Mouse (Mus musculus): Measurements from ENCODE around the gene Mrpl37. TPM values are rescaled to one million over a fixed set of nuclear protein-coding genes. Genes with fewer than 3 reads are reported as not detected.
"Not testable (repeated sequence)": the region's sequence is repeated elsewhere in the genome, so short reads cannot be mapped to it uniquely, and the experiment has no call there.

Gene Mrpl37
- polyA plus RNA-seq (2012; ENCODE audit: insufficient read depth, low replicate concordance): 17.7 and 23.7 TPM in 2 replicates

GRCm38 (mm10) chr4:107066252-107067124, at the start of gene Mrpl37, which contains the start of gene Cyb5rl:
Gene Mrpl37, minus strand, starts transcription at chr4:107066868.
Gene Cyb5rl, plus strand, starts transcription at chr4:107066988.
- TF ChIP-seq GATA1 (IDR thresholded peaks at IDR 0.05; ENCODE audit: borderline replicate concordance, low read length) (no peak), FLI1 (IDR thresholded peaks at IDR 0.05; ENCODE audit: low read length) (no peak)

DNA sequence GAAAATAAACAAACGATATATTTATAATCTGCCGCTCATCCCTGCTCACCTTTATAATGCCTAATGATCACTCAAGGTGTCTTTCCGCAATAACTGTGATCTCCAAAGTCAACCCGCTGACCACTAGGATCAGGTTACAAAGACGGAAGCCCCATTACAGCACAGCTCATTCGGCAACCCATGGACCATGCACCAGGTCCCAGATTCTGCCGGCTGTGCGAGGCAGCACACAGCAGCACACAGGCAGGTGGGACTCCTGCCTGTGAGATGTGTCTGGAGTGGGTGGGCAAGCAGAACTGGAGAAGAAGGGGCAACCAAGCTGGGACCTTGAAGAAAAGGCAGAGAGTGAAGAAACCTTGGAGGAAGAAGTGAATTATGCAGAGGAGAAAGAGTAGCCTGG, 47.6 kb upstream of the Mrpl37 start:
- Histone ChIP-seq H3K4me3 (replicated peaks) (no peak overlapping the region), H3K27me3 (replicated peaks) (peaks cover 77% of the 10 kb centered on the region), H3K4me1 (no peaks in the 10 kb centered on the region; the same call in 1 of the 2 replicates), H3K9me3 (peaks cover 5% of the 10 kb centered on the region), H3K36me3 (replicated peaks; ENCODE audit: low read length) (no peaks in the 10 kb centered on the region)
- TF ChIP-seq GATA1 (IDR thresholded peaks at IDR 0.05; ENCODE audit: borderline replicate concordance, low read length): no peak
- no peak for TF ChIP-seq FLI1 (IDR thresholded peaks at IDR 0.05; ENCODE audit: low read length)

More at GRCm38 (mm10) chr4:107066252-107067124, at the start of gene Mrpl37, which contains the start of gene Cyb5rl:
- Histone ChIP-seq H3K4me3 (replicated peaks) (peak within 1 kb of the TSS; percentile 98), H3K9me3 (no peaks in the 10 kb centered on the region), H3K4me1 (peaks cover 35% of the 10 kb centered on the region), H3K27me3 (replicated peaks) (peaks cover 17% of the 10 kb centered on the region), H3K36me3 (replicated peaks; ENCODE audit: low read length) (peaks cover 31% of the 10 kb centered on the region)

- H3K4me1 ChIP-seq; H3K36me3 ChIP-seq (replicated peaks; ENCODE audit: low read length); H3K9me3 ChIP-seq; H3K4me3 ChIP-seq (replicated peaks): not testable (repeated sequence)
- peaks cover 78% of the 10 kb centered on the region for H3K27me3 ChIP-seq (replicated peaks)
Measured at GRCm38 (mm10) chr4:107109181-107109580, 42.5 kb upstream of the Mrpl37 start.

- Histone ChIP-seq H3K27me3 (replicated peaks) (peaks cover 77% of the 10 kb centered on the region), H3K9me3 (no peaks in the 10 kb centered on the region), H3K4me3 (replicated peaks) (no peak overlapping the region), H3K4me1 (peaks cover 9% of the 10 kb centered on the region), H3K36me3 (replicated peaks; ENCODE audit: low read length) (no peaks in the 10 kb centered on the region)
- TF ChIP-seq FLI1 (IDR thresholded peaks at IDR 0.05; ENCODE audit: low read length) (no peak), GATA1 (IDR thresholded peaks at IDR 0.05; ENCODE audit: borderline replicate concordance, low read length) (no peak)
Measured at GRCm38 (mm10) chr4:107108291-107108731, 41.6 kb upstream of the Mrpl37 start.

DNA sequence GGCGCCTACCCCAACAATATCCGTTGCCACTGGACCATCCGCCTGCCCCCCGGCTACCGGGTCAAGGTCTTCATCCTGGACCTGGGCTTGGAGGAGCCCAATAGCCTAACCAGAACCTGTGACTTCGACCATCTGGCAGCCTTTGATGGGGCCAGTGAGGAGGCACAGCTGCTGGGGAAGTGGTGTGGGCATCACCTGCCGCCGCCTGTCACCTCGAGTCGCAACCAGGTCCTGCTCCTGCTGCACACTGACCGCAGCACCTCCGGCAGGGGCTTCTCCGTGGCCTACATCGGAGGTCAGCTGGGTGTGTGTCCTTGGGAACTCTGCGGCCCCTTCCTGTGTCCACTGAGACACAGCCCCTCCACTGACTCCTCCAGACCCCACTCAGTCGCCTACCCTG, 40.1 kb upstream of the Mrpl37 start:
- peaks cover 78% of the 10 kb centered on the region for H3K27me3 ChIP-seq (replicated peaks)
- H3K4me3 ChIP-seq (replicated peaks): no peak overlapping the region
- no peaks in the 10 kb centered on the region for H3K9me3 ChIP-seq
- TF ChIP-seq GATA1 (IDR thresholded peaks at IDR 0.05; ENCODE audit: borderline replicate concordance, low read length): no peak
- no peak for TF ChIP-seq FLI1 (IDR thresholded peaks at IDR 0.05; ENCODE audit: low read length)
- peaks cover 9% of the 10 kb centered on the region for H3K4me1 ChIP-seq
- no peaks in the 10 kb centered on the region for H3K36me3 ChIP-seq (replicated peaks; ENCODE audit: low read length)

DNA sequence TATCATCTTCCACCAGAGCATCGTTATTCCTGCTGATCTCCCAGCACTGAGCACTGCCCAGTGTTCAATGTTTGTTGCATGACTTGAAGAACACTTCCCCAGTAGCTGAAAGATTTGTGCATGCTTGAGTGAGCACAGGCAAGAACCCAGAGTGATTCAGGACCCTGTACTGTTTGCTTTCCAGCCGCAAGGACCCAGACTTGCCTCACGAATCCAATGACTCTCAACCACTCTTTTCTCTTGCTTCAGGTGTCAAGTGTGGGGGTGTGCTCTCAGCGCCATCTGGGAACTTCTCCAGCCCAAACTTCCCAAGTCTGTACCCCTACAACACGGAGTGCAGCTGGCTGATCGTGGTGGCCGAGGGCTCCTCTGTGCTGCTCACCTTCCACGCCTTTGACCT, 35.6 kb upstream of the Mrpl37 start:
- Histone ChIP-seq H3K9me3 (no peaks in the 10 kb centered on the region), H3K27me3 (replicated peaks) (peaks cover 50% of the 10 kb centered on the region), H3K4me3 (replicated peaks) (no peak overlapping the region), H3K4me1 (peaks cover 30% of the 10 kb centered on the region), H3K36me3 (replicated peaks; ENCODE audit: low read length) (no peaks in the 10 kb centered on the region)
- no peak for TF ChIP-seq FLI1 (IDR thresholded peaks at IDR 0.05; ENCODE audit: low read length)
- no peak for TF ChIP-seq GATA1 (IDR thresholded peaks at IDR 0.05; ENCODE audit: borderline replicate concordance, low read length)

DNA sequence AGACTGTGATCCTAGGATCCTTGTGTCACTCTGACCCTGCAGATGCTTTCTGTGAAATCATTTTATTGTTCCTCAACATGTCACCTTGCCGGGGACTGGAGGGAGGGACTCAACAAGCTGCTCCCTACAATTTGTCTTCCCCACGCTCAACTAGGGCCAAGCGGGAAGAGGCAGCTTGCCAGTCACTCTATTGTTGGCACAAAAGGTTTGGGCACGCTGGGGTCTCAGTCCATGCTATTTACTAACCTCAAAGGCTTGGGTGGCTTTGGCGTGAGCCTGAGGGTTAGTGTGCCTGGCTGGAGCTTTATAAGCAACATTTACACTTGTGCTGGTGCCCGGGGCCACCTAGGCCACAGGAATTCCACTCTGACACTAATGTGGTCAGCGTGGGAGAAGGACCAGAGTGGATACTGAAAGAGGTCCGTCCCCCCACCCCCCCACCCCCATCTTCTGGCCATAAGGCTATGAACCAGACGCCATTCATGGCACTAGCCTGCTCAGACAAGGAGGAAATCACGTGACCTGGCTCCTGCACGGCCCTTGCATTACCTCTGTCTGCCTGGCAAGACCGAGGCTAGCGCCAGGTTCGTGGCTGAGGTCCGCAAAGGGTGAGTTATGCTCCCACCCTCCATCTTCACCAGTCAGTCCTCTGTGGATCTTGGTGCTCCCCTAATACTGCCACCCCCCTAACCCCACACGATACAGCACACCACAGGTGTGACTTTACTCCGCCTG, 32.3 kb upstream of the Mrpl37 start:
- Histone ChIP-seq H3K9me3 (no peaks in the 10 kb centered on the region), H3K4me3 (replicated peaks) (peak overlapping the region; percentile 18), H3K4me1 (peaks cover 54% of the 10 kb centered on the region), H3K27me3 (replicated peaks) (peaks cover 40% of the 10 kb centered on the region), H3K36me3 (replicated peaks; ENCODE audit: low read length) (no peaks in the 10 kb centered on the region)
- TF ChIP-seq GATA1 (IDR thresholded peaks at IDR 0.05; ENCODE audit: borderline replicate concordance, low read length): no peak

GRCm38 (mm10) chr4:107098375-107098774, 31.7 kb upstream of the Mrpl37 start:
- Histone ChIP-seq H3K4me1 (peaks cover 58% of the 10 kb centered on the region), H3K27me3 (replicated peaks) (peaks cover 46% of the 10 kb centered on the region), H3K4me3 (replicated peaks) (no peak overlapping the region), H3K36me3 (replicated peaks; ENCODE audit: low read length) (no peaks in the 10 kb centered on the region), H3K9me3 (no peaks in the 10 kb centered on the region)
- no peak for TF ChIP-seq FLI1 (IDR thresholded peaks at IDR 0.05; ENCODE audit: low read length)
- TF ChIP-seq GATA1 (IDR thresholded peaks at IDR 0.05; ENCODE audit: borderline replicate concordance, low read length): no peak

DNA sequence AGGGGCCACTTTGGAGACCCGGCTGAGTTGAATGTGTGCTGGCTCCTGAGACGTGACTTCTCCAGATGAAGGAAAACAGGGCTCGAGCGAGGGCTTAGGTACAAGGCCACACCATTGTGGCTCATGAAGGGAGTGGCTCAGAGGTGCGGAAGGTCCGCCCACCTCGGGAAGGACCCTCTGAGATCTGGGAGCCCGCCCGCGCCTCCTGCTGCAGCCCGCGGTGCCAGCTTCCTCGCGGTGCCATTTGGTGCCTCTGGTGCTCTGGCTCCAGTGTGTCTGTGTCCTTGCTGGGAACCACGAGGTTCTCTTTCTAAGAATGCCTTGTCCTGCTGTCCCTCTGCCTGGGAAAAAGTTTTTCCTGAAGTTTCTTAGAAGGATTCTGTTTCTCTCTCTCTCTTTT, 31.2 kb upstream of the Mrpl37 start:
- no peaks in the 10 kb centered on the region for H3K36me3 ChIP-seq (replicated peaks; ENCODE audit: low read length)
- peaks cover 47% of the 10 kb centered on the region for H3K27me3 ChIP-seq (replicated peaks)
- H3K4me3 ChIP-seq (replicated peaks): no peak overlapping the region
- peaks cover 60% of the 10 kb centered on the region for H3K4me1 ChIP-seq
- no peaks in the 10 kb centered on the region for H3K9me3 ChIP-seq
- no peak for TF ChIP-seq GATA1 (IDR thresholded peaks at IDR 0.05; ENCODE audit: borderline replicate concordance, low read length)
- no peak for TF ChIP-seq FLI1 (IDR thresholded peaks at IDR 0.05; ENCODE audit: low read length)

Data from megakaryocyte, embryonic 14.5 days (primary cell).